Mouse (Mus musculus) spleen, adult 2 months (tissue): Measurements from ENCODE around the gene Sdsl.

Experiments used
- CTCF ChIP-seq: fragments of 200-500 bp; IDR thresholded peaks from 2 replicates; pipeline ENCODE4 v1.5.1; 2011; ENCODE audit warnings: mild to moderate bottlenecking, inconsistent platforms; ENCODE audit not compliant: insufficient read depth, insufficient read length, insufficient replicate concordance; ENCODE audit errors: extremely low read depth
- POLR2A ChIP-seq: fragments of 200-500 bp; IDR thresholded peaks from 2 replicates; pipeline ENCODE4 v1.6.1; 2011; ENCODE audit warnings: low read depth, low read length, inconsistent platforms

DNA sequence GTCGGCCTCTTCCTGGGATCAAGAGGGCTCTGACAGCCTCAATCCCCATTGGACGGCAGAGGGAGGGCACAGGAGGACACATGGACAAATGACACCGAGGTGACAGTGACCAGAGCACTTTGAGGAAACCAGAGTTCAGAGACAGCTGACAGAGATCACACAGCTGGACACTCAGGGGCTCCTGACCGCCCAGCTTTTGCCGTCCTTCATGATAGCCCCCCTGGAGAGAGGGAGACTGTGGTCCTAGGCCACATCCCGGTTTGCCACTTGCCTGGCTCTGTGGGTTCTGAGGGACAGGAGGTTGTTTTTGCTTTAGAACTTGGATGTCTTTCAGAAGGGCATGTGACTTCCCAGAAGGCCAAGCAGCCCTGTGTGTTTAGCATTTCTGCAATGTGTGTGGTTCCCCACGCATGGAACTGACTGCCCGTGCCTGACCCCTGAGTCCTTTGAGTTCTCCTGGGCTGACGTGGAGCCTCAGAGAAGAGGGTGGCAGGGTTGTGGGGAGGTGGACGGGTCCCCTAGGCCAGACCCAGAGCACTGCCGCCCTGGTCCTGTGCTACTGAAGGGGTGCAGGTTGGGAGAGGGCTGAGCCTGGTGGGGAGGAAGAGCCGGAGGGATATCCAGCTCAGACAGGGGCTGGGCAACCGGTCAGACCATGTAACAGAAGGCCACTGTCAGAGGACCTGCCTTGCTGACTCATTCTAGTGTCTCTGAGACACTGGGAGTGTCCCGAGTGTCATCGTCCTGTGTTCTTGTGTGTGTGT lies 43.8 kb upstream of the Sdsl start:
- TF ChIP-seq POLR2A: no peak
- TF ChIP-seq CTCF: no peak
